Mouse (Mus musculus): ENCODE results near the gene Thada. TPM values are rescaled to one million over a fixed set of nuclear protein-coding genes. Genes with fewer than 3 reads are reported as not detected.

Gene Thada
- total RNA-seq, 2 experiments from 2014 or later: 37.6 to 39.3 TPM

DNA sequence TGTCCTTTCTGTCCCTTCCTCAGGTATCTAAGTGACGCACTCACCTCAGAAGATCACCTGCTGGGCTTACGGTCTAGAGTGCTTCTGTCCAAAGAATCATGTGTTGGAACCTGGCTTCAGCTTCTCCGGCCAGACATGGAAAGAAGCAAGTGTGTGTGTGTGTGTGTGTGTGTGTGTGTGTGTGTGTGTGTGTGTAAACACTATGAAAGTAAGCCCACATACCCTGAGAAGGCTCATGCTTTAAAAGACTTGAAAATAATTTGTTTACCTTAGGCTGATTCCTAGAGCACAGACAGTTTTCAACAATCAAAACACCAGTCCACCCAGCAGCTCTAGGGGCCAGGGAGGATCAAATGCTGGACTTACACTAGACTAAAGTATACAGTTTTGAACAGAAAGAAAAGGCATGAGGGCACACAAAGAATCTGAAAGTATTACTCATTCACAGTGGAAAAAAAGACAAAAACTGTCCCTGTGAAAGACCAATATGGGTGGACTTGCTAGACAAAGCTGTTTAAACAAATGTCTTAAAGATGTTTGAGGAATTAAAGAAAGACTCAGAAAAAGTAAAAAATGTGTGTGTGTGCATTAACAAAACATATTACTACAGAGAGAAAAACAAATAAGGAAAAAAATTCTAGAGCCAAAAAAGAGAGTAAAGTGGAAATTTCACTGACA lies 112.6 kb downstream of the Thada start:
- no peak for ATAC-seq (replicated peaks; ENCODE audit: poor library complexity, severe bottlenecking)

DNA sequence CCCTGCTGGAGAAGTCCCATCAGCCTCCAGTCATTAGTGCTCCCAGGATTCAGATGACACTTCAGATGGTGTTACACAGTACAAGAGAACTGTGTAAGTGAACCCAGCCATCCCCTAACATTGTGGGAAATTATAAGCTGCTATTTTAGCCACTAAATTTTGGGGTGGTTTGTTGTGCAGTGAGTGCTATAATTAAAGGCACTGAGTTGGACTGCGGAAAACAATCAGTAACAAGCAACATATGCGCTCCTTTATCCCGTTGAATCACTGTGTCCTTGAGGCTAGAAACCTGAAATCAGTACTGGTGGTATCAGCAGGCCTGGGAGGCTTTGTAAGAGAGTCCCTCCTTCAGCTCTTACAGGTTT lies 113.2 kb downstream of the Thada start:
- no peak for ATAC-seq (replicated peaks; ENCODE audit: poor library complexity, severe bottlenecking)

DNA sequence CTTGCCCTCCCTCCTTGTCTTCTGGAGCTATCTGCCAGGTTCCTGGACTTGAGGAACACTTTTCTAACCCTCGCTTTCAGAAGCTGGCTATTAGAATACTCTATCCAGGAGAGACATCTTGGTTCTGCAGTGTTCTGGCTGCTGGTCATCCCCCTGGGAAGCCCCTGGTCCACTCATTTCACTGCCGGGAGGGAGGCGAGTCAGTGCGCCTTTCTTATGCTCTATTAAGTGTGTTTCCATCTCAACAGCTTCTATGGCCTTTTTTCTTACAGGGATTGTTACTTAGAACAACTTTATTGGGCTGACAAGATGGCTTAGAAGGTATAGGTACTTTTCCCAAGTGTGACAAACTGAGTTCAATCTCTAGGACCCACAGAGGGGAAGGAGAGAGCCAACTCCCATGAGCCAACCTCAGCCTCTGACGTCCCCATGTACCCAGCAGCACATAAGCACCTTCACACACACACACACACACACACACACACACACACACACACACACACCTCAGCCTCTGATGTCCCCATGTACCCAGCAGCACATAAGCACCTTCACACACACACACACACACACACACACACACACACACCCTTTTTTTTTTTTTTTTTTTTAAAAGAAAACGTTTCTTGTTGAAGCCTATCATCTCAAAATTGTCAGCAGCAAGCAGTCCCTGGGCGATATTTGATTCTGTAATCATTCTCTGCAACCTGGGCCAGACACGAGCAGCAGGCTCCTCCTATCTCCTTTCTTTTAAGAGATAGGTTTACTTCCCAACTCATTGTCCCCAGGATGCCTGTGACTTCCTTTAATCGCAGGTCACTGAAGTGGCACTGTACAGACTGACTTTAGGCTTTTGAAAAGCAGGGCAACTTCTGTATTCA lies 113.9 kb downstream of the Thada start:
- ATAC-seq (replicated peaks; ENCODE audit: poor library complexity, severe bottlenecking): no peak

DNA sequence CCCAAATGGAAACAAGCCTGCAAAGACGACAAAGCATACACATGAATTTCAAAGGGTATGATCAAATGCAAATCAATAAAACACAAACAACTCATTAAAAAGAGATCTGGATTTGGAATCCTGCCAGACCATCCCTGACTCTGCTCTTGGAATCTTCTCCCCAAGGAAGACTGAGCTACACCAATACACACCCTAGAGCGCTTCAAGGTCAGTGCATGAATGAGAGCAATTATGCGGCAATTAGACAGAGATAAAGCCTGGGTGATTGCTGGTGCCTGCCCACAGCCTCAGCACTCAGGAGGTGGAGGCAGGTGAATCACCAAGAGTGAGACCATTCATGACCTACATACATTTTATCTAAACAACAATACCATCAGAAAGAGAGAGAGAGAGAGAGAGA lies 114.7 kb downstream of the Thada start:
- ATAC-seq (replicated peaks; ENCODE audit: poor library complexity, severe bottlenecking): no peak

DNA sequence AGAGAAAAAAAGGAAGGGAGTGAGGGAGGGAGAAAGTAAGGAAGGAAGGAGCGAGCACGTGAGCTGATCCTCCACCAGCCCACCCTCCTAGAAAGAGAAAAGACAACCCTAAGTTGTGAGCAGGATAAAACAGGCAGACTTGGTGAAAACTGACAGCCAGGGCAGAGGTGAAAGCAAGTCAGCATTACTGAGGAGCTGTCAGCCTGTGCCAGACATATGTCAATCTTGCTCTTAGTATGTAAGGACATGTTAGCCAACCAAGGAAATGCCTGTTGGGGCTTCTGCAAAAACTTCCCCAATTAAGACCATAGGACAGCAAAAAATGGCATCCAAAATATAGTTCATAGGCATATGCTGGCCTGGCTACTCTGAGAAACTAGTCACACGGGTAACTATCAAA lies 117.1 kb downstream of the Thada start:
- ATAC-seq (replicated peaks; ENCODE audit: poor library complexity, severe bottlenecking): peak; percentile 25

DNA sequence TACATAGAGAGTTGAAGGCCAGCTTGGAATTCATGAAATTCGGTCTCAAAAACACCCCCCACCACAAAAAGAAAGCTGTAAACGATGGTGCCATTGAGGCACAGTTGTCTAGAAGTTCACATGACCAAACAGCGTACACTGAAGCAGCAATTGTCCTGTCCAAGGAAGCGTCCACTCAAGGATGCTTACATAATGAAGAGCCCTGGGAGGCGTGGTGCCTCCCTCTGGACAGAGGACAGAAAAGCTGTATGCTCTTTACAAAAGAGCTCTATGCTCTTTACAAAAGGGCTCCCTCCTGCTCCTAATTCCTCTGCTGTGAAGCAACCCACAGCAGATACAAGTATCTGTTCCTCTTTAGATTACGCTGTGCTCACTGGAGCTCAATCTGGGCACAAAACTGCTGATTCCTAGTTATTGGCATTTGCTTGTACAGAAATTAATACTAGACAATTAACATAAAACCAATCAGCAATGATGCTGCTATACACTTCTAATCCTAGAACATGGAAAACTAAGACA lies 123.6 kb downstream of the Thada start:
- ATAC-seq (replicated peaks; ENCODE audit: poor library complexity, severe bottlenecking): peak; percentile 97

DNA sequence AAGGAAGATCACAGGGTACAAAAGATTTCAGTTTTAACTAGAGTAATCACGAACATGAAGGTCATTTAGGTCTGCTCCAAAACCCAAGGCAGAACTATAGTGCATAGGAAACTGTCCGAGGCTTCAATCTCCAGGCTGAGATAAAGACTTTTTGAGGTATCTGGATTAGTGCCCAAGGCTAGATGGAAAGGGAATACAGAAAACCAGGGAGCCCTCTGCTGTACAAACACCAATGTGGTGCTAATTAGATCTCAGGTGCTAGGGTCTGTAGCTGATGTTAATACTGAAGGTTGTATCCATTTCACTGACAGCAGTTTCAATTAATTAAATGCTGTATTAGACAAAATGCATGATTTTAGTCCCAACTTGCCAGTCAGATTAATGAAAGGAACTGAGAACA lies 124.3 kb downstream of the Thada start:
- ATAC-seq (replicated peaks; ENCODE audit: poor library complexity, severe bottlenecking): no peak

DNA sequence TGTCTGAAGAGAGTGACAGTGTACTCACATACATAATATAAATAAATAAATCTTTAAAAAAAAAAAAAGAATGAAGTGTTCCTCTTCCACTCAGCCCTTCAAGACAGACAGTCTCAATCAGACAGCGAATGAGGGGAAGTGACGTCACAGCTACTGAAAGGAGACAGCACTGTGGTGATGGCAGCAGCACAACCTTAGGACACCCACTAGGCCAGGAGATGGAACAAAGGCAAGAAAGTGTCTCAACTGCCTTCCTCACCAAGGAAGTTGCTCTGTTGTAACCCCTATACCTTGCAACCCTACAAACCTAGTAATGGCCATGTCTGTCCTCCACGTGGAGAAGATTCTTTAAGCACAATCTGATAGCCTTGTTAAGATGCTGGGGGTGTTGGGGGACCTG lies 125.4 kb downstream of the Thada start:
- ATAC-seq (replicated peaks; ENCODE audit: poor library complexity, severe bottlenecking): peak; percentile 66

DNA sequence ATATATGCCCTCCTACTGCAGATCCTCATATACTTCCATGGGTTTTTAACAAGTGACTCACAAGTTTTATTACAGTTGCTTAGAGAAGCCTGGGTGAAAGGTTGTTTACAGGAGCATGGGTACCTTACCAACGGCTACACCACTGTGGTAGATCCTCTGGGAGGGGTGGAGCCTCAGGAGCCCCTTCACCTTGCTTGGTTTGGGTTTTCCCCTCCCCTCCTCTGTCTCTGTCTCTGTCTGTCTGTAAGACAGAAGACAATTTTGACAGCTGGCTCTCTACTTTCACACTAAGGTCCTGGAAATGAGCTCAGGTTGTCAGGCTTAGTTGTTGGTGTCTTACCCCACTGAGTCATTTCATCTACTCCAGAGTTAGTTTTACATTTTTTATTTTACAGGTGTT lies 130.0 kb downstream of the Thada start:
- no peak for ATAC-seq (replicated peaks; ENCODE audit: poor library complexity, severe bottlenecking)

DNA sequence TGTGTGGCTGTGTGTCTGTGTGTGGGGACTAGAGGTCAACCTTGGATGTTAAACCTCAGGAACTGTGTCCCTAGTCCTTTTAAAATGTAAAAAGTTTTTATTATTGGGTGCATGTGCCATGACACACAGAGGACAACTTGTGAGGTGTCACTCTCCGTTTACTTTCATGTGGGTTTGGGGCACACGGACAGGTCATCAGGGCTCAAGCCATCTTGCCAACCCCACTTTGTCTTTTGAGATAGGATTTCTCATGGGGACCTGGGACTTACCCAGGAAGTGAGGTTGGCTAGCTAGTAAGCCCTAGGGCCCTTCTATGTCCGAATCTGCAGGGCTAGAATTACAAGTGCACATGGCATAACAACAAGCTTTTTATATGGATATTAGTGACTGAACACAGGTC lies 130.9 kb downstream of the Thada start:
- no peak for ATAC-seq (replicated peaks; ENCODE audit: poor library complexity, severe bottlenecking)

DNA sequence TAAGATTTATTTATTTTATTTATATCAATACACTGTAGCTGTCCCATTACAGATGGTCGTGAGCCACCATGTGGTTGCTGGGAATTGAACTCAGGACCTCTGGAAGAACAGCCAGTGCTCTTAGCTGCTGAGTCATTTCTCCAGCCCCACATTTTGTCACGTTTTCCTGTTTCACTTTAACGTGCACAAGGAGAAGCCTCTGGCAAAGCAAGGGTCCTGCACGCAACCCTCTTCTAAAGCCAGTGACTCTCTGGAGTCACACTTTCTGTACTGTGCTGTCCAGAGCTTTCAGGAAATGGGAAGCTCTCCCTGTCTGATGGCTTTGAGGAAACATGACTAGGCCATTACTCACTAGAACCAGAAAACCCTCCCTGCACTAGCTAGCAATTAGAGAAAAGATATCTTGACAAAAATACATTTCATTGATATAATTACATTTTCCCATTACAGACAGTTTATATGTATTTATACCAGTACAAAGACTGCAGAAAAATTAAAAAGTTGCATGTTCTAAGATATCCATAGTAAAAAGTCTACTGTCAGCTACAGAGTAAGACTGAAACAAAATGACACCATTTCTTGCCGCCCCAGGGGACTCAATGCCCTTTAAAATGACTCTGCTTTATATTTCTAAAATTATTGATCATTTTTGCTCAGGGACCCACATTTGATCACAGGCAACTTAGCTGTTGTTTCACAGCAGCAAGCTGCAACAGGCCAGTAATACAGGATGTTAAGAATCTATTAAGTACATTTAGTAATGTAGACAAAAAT lies 131.6 kb downstream of the Thada start:
- ATAC-seq (replicated peaks; ENCODE audit: poor library complexity, severe bottlenecking): peak; percentile 73

DNA sequence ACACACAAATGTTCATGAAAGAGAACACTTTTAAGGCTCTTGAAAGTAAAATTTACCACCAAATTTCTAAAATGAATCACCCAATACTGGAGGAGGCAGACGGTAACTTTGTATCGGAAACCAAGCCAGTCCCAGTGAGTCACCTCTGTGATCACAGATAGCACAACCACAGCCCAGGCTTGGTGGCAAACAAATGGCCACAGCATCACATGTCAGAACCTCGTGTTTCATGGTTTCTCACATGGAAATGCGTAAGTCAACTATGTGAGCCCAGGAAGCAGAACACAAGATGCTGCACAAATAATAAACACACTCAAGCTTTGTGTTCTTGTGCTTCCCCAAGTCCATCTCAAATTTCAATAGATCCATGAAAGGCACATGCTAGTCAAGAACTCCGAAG lies 133.1 kb downstream of the Thada start:
- ATAC-seq (replicated peaks; ENCODE audit: poor library complexity, severe bottlenecking): no peak

DNA sequence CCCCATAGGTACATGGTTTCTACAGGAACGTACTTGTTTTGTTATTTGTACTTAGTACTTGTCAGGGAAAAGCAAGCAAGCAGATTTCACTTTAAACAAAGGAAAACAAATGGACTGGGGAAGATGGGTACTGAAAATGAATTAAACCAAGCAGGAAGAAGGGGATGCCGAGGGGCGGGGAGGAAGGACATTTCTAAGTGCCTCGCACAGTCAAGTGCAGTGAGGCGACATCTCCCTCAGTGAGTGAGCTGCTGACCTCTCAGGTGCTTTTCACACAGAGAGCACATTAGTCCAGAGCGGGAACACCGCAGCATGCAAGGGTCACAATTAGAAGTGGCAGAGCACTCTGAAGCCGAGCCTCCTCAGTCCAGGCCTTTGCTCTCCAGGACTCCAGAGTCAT lies 135.0 kb downstream of the Thada start:
- ATAC-seq (replicated peaks; ENCODE audit: poor library complexity, severe bottlenecking): no peak

DNA sequence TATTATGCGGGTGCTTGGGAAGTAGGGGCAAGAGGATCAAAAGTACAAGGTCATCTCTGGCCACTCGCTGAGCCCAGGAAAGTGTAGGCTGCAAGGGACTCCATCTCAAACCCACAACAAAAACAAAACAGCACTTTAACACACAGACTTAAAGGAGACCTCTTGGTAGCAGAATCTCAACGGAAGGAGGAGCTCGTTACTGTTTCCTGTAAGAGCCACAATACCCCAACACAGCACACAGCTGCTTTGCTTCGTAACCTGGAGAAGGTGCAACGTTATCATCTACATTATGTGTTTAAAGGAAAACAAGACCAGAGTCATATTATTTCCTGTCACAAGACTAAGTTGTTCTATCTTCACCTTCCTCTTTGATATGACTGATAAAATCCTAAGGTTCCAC lies 135.5 kb downstream of the Thada start:
- ATAC-seq (replicated peaks; ENCODE audit: poor library complexity, severe bottlenecking): no peak

DNA sequence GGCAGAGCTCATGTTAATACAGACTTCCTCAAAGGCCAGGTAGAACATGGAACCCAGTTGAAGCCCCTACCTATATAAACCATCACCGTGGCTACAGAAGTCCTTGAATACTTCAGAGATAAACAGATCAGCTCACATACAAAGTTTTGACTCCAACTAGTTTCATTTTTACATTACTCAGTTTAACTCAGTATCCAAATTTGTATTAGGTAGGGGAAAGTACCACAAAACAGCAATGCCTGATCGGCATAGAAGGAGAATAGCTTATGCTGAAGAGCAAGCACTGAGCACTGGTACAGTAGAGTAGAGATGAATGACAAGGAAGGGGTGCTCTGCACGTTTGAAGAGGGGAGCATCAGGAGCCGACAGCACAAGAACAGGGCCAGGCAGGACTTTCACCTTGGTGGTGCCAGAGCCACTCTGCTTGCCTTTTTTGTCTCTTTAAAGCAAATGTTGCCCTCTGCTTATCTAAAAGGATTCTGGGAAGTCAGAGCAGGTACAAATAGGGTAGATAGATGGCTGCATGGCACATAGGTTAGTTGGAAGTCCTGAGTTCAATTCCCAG lies 136.0 kb downstream of the Thada start:
- no peak for ATAC-seq (replicated peaks; ENCODE audit: poor library complexity, severe bottlenecking)

DNA sequence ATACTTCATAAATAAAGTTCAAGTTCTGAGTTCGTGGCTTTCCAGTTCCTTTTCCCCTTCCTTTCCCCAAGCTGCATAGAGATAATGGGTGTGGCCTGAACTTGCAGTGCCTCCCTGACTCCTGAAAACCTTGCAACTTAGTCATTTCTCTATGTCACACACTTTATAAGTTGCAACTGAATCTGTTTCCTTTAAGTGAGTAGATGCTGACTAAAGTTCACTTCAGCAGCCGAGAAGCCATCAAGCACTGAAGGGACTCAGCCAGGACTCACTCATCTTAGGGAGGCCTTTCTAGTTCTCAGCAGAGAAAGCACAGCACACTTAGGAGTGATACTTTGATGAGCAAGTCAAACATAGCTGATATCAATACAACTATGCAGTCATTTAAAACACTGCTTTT lies 137.5 kb downstream of the Thada start:
- ATAC-seq (replicated peaks; ENCODE audit: poor library complexity, severe bottlenecking): peak; percentile 40; the same call in 1 of the 2 replicates

DNA sequence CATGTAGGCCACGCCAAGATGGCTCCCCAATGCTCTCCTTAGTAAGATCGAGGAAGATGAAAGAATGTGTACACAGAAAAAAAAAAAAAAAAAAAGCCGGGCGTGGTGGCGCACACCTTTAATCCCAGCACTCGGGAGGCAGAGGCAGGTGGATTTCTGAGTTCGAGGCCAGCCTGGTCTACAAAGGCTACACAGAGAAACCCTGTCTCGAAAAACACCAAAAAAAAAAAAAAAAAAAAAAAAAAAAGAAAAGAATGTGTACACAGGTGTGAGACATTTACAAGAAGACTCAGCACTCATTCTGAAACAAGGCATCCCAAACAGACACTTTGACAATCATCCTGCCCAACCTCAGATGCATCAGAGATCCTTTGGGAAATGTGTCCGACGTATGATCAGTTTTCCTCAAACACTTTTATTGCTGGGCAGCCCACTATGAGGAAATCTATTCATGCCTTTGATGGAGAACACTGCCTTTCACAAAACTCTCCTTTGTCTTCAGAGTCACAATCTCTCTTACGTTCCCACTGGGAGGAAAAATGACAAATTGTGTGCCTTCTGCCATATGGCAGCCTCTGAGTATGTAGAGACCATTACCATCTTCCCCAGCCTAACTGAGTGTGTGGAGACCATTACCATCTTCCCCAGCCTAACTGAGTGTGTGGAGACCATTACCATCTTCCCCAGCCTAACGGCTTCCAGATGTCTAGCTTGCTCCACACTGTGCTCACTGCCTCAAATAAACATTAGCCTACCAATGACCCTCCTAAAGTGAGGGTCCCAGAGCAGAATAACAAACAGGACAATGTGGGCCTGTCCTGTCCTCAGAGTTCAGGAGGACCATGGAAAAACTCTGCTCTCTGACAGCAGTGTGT lies 138.7 kb downstream of the Thada start:
- no peak for ATAC-seq (replicated peaks; ENCODE audit: poor library complexity, severe bottlenecking)

DNA sequence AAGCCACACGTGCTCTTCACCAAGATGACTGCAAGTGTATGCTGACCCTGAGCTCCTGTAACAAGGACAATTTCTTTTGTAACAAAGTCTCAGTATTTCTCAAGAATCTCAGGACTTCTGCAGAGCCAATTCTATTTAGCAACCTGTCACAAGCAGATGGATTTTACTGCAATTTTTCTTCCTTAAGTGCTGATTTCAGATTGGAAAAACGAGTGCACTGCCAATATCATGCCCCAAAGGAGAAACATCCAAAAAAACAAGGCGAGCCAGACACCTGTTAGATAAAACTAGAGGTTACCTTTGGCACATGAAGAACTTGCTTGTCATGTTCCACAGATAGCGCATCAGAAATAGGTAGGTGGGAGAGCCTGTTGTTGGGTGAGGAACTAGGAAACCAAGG lies 143.8 kb downstream of the Thada start:
- ATAC-seq (replicated peaks; ENCODE audit: poor library complexity, severe bottlenecking): no peak

DNA sequence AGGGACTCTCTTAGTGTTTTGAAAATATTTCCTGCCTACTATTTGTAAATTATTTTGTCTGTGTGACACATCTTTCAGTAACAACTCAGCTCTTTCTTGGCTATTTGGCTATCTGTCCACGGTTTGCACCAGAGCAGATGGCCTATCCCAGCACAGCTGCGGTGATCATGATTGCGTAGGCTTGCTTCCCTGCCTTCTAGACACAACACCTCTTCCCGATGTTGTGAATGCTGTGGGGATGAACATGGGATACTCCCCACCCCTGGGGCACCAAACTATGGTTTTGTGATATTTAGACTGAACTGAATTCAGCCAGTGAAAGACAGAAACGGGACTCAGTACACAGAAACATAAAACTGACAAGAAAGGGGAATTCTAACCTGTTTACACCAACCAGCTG lies 144.7 kb downstream of the Thada start:
- ATAC-seq (replicated peaks; ENCODE audit: poor library complexity, severe bottlenecking): no peak

DNA sequence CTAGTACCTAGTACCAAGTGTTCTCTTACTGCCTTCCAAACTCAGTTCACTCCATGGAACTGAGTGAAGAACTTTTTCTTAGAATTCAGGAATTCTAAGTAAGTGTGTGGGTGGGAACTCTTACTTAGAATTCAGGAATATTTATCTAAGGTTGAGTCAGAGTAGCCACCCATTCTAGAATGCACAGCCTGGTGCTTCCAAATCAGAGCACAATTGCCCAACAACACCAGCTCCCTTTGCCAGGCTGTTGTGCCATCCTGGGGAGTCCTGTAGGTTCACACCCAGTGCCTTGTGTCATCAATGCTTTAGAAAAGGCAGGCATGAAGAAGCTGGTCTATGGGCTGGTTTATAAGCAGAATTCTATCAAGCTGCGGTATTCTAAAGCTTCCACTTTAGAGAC lies 145.4 kb downstream of the Thada start:
- no peak for ATAC-seq (replicated peaks; ENCODE audit: poor library complexity, severe bottlenecking)

Measured in granulocyte monocyte progenitor cell, adult 5-6 weeks (primary cell).